Mouse (Mus musculus) heart, adult 11 months (tissue): ENCODE measurements around the gene Cpt1c.

Source experiments
- DNase-seq: peaks from one replicate; pipeline ENCODE4 v3.0.0; 2022

The Cpt1c gene

DNA sequence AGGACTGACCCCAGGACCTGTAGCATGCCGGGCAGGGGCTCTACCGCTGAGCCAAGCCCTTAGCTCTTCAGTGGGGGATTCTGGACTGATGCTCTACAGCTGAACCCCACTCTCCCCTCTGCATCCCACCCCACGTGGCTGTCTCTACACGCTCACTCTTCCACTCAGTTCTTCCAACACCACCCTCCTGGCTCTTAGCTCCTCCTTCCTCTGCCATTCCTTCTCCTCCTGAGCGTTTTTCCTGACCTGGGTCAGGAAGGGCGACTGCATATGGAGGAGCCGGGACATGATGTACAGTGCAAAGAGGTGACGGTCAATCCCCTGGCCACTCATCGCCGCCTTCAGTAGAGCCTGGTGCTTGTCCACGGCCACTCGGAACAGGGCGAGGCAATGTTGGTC is 14.1 kb downstream of the Cpt1c start:
- peak; percentile 92 for DNase-seq

DNA sequence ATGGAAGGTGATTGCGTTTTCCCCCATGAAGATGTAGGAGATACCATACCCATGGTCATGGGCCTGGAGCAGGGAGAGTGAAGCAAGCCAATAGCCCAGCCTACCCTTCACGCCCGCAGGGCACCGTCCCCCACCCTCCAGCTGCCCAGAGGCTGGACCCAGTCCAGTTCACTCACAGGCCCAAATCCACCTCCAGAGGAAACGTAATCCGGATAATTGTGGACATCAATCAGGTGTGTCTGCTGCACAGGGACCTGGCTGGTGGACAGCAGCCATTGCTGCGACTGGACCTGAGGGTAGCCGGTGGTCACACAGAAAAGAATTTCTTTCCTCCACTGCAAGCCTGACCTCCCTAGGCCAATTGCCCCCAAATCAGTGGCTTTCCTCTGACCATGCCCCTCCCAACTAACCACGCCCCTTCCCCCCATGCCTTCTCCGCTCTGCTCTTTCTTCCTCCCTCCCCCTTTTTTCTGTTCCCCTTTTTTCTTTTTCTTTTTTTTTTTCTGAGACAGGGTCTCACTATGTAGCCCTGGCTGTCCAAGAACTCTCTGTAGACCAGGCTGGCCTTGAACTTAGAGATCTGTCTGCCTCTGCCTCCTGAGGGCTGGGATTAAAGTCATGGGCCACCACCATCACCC is 14.7 kb downstream of the Cpt1c start:
- peak; percentile 91 for DNase-seq

GRCm38 (mm10) chr7:44959281-44959680 is 15.4 kb downstream of the Cpt1c start:
- peak; percentile 93 for DNase-seq

DNA sequence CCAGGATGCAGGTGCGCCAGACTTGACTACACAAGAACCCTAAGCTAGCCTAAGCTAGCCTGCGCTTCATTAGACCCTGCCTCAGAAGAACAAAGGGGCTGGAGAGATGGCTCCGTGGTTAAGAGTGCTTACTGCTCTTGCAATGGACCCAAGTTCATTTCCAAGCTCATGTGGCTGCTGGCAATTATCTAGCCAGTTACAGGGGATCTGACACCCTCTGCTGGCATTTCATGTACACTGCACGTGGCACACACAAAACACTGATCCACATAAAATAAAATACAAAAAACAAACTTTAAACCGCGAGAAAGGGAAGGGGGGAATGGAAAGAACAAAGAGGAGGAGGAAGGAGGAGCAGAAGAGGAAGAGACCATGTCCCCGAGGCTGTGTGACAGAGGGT is 16.4 kb downstream of the Cpt1c start:
- no peak for DNase-seq

DNA sequence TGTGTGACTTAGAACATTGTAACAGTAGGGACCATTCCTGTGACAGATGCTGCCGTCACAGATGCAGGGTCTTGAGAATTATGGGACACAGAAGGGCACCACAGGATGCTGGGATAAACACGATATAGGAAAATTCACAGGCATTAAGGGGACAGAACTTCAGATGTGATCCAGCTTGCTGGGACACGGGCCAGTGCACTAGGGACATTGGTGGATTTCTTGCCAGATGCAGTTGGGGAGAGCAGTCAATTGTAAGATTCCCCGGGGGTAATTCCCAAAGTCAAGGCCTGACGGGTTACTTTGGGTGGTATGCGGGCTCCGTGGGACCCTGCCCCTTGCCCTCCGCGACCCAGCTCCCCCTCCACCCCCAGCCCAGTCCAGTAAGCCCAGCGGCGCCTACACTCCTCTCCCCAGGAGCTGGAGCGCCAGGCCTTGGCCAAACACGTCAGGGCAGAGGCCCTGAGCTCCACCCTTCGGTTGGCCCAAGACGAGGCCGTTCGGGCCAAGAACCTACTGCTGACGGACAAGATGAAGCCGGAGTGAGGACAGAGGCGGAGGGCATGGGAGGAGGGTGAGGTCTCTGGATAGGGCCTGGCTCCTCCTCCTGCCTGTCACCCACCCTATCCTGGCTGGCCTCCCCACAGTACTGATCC is 17.3 kb downstream of the Cpt1c start:
- DNase-seq = peak; percentile 99

DNA sequence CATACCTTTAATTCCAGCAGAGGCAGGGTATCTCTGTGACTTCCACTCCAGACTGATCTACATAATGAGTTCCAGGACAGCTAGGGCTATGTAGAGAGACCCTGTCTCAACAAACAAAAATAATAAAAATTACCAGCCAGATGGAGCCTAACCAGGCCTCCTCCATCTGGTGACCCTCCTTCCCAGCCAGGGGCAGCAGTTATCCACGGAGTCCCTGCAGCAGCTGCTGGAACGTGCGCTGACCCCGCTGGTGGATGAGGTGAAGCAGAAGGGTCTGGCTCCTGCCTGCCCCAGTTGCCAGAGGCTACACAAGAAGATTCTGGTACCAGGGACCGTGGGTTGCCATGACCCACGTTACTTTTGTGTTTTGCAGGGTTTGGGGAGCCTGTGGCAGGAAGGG is 18.4 kb downstream of the Cpt1c start:
- DNase-seq = peak; percentile 83

DNA sequence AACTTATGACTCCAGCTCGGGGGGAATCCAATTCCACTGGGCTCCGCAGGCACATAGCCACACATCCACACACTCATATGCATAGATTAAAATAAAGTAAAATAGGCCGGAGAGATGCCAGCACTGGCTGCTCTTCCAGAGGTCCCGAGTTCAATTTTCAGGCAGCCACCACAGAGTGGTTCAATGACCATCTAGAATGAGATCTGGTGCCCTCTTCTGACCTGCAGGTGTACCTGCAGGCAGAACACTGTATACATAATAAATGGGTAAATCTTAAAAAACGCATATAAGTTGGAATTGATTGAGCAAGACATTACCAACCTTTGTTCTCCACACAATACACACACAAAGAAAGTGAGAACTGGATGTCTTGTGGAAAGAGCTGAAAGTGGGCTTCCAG is 19.0 kb downstream of the Cpt1c start:
- no peak for DNase-seq

- DNase-seq = peak; percentile 90
These were observed 20.4 kb downstream of the Cpt1c start for GRCm38 (mm10) chr7:44954091-44954885.

GRCm38 (mm10) chr7:44953561-44953960 is 21.1 kb downstream of the Cpt1c start:
- DNase-seq = peak; percentile 91

- peak; percentile 100 for DNase-seq
These were observed 21.9 kb downstream of the Cpt1c start for GRCm38 (mm10) chr7:44952611-44953306.

GRCm38 (mm10) chr7:44951960-44952359 is 22.7 kb downstream of the Cpt1c start:
- DNase-seq = peak; percentile 98

DNA sequence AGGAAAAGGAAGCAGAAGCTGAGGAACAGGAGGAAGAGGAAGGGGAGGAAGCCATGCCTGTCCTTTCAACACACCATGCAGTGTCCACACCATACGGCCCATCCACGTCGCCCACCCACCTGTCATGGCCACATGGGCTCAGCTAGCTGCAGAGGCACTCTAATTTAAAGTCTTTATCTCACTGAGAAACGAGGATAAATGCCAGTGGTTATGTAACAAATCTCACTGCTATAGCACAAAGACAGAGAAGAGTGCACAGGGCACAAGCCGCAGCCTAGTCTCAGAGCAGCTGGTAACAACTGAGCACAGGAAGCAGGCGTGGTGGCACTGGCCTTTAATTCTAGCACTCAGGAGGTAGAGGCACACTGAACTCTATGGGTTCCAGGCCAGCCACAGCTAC is 24.7 kb downstream of the Cpt1c start:
- DNase-seq = peak; percentile 66

DNA sequence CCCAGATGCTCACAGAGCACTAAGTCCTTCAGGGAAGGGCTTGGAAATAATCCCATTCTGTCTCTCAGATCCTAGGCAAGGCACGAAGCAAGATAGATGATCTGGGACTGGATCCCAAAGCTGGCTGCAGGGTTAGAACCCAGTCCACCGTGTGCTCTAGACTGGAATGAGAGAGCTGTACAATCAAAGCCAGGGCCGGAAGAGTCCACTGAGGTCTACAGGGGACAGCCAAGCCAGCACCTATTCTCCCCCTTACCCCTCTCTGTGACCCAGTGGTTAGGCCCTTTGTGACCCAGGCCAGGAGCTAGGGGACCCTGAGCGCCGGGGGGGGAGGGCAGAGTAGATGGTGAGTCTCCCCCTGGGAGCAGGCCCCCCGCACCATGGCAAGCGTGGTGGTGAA is 31.7 kb downstream of the Cpt1c start, which contains the start of gene Tsks:
Gene Tsks (plus strand): TSS at position 301 of the 400 bp plus-strand sequence.
- no peak for DNase-seq

DNA sequence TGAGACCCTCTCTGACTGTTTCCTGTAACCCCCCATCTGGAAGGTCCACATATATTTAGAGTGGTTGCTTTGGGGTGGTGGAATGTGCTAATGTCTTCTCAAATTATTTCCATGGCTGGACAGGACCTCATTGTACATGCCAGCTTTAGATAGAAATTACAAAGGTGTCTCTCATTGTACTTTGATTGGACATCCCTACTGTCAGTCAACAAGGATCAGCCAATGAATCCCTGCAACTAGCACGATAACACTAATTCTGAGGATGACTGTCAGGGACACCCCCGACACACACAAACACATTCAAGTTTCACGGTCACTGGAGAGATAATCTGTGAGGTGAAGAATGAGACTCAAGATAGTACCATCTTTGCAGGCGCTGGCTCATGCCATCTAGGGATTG is 36.0 kb downstream of the Cpt1c start:
- no peak for DNase-seq

- peak; percentile 100 for DNase-seq
These were observed 45.2 kb downstream of the Cpt1c start, which contains the start of gene Ap2a1 for GRCm38 (mm10) chr7:44929204-44930151. Ap2a1 (minus strand) TSS chr7:44929496.

DNA sequence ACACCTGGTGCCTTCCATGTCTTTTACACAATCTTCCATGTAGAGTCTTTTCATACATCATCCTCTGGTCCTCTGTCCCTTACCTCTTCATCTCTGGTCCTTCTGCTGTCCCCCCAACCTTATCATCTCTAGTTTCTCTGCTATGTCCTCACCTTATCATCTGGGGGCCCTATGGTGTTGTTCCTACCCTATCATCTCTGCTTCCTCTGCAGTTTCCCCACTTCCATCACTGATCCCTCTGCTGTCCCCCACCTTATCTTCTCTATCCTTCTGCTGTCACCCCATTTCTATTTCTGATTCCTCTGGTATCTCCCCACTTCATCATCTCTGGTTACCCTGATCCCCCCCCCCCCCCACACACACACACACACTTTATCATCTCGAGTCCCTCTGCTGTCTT is 46.1 kb downstream of the Cpt1c start:
- no peak for DNase-seq

DNA sequence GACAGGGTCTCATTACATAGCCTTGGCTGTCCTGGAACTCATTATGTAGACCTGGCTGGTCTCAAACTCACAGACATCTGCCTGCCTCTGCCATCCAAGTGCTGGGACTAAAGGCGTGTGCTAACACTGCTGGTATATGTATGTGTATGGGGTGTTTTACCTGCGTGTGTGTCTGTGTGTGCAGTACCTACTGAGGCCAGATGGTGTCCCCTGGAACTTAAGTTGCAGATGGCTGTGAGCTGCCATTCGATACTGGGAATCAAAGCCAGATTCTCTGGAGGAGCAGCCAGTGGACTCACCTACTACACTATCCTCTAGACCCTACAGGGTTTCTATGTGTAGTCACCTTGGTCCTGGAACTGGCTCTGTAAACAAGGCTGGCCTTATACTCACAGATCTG is 49.2 kb downstream of the Cpt1c start:
- DNase-seq = peak; percentile 92

DNA sequence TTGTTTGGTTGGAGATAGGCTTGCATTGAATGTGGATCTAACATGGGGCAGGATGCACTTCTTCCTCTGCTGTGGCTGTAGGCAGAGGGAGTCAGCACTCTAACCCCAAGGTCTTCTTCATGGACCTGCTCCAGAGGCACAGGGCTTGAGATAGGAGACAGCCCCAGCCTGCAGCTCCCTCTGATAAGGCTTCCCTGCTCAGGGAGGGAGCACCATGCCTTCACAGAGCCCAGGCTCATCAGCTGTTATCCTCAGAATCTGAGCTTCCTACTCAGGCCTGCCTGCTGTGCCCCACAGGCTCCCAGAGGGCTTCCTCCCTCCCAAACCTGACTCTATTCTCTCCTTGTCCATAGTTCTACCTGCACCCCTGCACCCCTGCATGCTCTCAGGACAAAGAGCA is 52.1 kb downstream of the Cpt1c start:
- peak; percentile 85 for DNase-seq

DNA sequence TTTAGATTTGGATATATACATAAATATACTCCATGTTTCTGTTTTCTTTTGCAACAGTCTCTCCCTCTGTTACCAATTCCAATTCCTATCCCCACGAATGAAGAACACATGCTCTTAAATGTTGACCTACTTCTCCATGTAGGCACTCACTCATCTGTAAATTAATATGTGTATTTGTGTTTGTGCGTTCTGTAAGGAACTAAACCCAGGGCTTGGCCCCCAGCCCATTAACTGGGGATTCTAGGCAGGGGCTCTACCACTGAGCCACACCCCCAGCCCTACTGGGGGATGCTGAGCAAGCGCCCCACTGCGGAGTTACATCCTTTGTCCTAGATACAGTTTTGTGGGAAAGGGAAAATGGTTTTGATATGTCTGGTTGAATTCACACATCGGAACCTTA is 55.5 kb downstream of the Cpt1c start:
- DNase-seq = no peak

- DNase-seq = peak; percentile 58
These were observed 56.4 kb downstream of the Cpt1c start for GRCm38 (mm10) chr7:44918219-44918618.

- DNase-seq = peak; percentile 90
These were observed 57.8 kb downstream of the Cpt1c start for GRCm38 (mm10) chr7:44916881-44917280.

- peak; percentile 92 for DNase-seq
These were observed 58.5 kb downstream of the Cpt1c start for GRCm38 (mm10) chr7:44916191-44916590.
